Mouse (Mus musculus) intestine, postnatal 0 days (tissue): ENCODE data around the gene Vmn1r59. TPM values are rescaled to one million over a fixed set of nuclear protein-coding genes. Genes with fewer than 3 reads are reported as not detected.
"Not testable (repeated sequence)": the region's sequence is repeated elsewhere in the genome, so short reads cannot be mapped to it uniquely, and the experiment has no call there.

Experiments
- ATAC-seq: fragments of 200-750 bp; cut with Nextera tagmentation; 2 replicates; pipeline ENCODE4 v1.8.0; 2017; ENCODE audit warnings: mild to moderate bottlenecking, moderate TSS enrichment, moderate library complexity
- H3K27ac ChIP-seq: fragments of 300-500 bp; sonication (generic); 2 replicates; pipeline ENCODE4 v1.5.1; 2014; ENCODE audit warnings: mild to moderate bottlenecking, low read depth, low read length, moderate library complexity
- H3K27me3 ChIP-seq: fragments of 300-500 bp; sonication (generic); replicated peaks from 2 replicates; pipeline ENCODE4 v1.6.1; 2014; ENCODE audit warnings: low read length, mixed read lengths; ENCODE audit not compliant: control insufficient read depth, insufficient read depth
- H3K36me3 ChIP-seq: fragments of 300-500 bp; sonication (generic); 2 replicates; pipeline ENCODE4 v1.6.1; 2014; ENCODE audit warnings: mild to moderate bottlenecking, moderate library complexity; ENCODE audit not compliant: control insufficient read depth, insufficient read depth
- H3K4me1 ChIP-seq: fragments of 300-500 bp; sonication (generic); replicated peaks from 2 replicates; pipeline ENCODE4 v1.6.1; 2014; ENCODE audit warnings: antibody characterized with exemption, low read length, mixed read lengths; ENCODE audit not compliant: control insufficient read depth, insufficient read depth
- H3K4me2 ChIP-seq: fragments of 300-500 bp; sonication (generic); replicated peaks from 2 replicates; pipeline ENCODE4 v1.6.1; 2014; ENCODE audit warnings: low read depth, mild to moderate bottlenecking, moderate library complexity
- H3K4me3 ChIP-seq: fragments of 300-500 bp; sonication (generic); 2 replicates; pipeline ENCODE4 v1.5.1; 2014; ENCODE audit warnings: low read depth, low read length
- H3K9ac ChIP-seq: fragments of 300-500 bp; sonication (generic); 2 replicates; pipeline ENCODE4 v1.6.1; 2014; ENCODE audit warnings: mild to moderate bottlenecking, low read depth, low read length
- H3K9me3 ChIP-seq: fragments of 300-500 bp; sonication (generic); 2 replicates; pipeline ENCODE4 v1.6.1; 2016; ENCODE audit warnings: mixed run types; ENCODE audit not compliant: control insufficient read depth
- CTCF ChIP-seq: sonication (generic); IDR thresholded peaks from 2 replicates; pipeline ENCODE4 v1.5.1; 2016; ENCODE audit warnings: low read depth, mild to moderate bottlenecking, control low read depth, antibody characterized with exemption, moderate library complexity
- WGBS: fragments of 180-500 bp; shearing (Covaris S2); extraction: QIAGEN DNeasy Blood & Tissue Kit; methylation state at CpG from one replicate; pipeline ENCODE4 v1.1.7; 2014; 5-methylcytosine and 5-hydroxymethylcytosine counted together
- polyA plus RNA-seq: library from polyadenylated mRNA; unstranded; fragments of >200 nt; fragmentation: Nextera tagmentation; extraction: Ambion mirVana; gene quantifications from 2 replicates; pipeline ENCODE4 v1.2.1, GENCODE M21; 2015

Gene Vmn1r59
- polyA plus RNA-seq = not detected in 2 replicates

- Histone ChIP-seq H3K4me1 (no peaks in the 10 kb centered on the region), H3K9ac (no peak within 1 kb of the TSS), H3K36me3 (no peaks in the 10 kb centered on the region), H3K4me3 (no peak within 1 kb of the TSS), H3K9me3 (peaks cover 7% of the 10 kb centered on the region; the same call in 1 of the 2 replicates), H3K4me2 (no peak within 1 kb of the TSS), H3K27me3 (no peaks in the 10 kb centered on the region), H3K27ac (no peak within 1 kb of the TSS)
- ATAC-seq = no peak
- TF ChIP-seq CTCF = no peak
These were observed at the start of gene Vmn1r59 for GRCm38 (mm10) chr7:5456674-5457073. Vmn1r59 (minus strand) TSS chr7:5456774.

- H3K9me3 ChIP-seq, ATAC-seq, H3K4me2 ChIP-seq, H3K4me3 ChIP-seq, H3K36me3 ChIP-seq, H3K27me3 ChIP-seq, H3K27ac ChIP-seq, H3K9ac ChIP-seq, H3K4me1 ChIP-seq: not testable (repeated sequence)
These were observed 37.3 kb upstream of the Vmn1r59 start, which contains the start of gene Vmn2r28 for GRCm38 (mm10) chr7:5493856-5494255. Vmn2r28 (minus strand) TSS chr7:5493956.

- H3K27me3 ChIP-seq, H3K9ac ChIP-seq, H3K4me2 ChIP-seq, H3K4me1 ChIP-seq, ATAC-seq, H3K27ac ChIP-seq, H3K9me3 ChIP-seq, H3K4me3 ChIP-seq, H3K36me3 ChIP-seq: not testable (repeated sequence)
- 65% methylated on average over 3 of the region's 3 CpGs for WGBS
These were observed 2.6 kb downstream of the Vmn1r59 start for GRCm38 (mm10) chr7:5454011-5454410.

- H3K9ac ChIP-seq = no peak overlapping the region
- no peaks in the 10 kb centered on the region for H3K36me3 ChIP-seq
- no peak overlapping the region for H3K27ac ChIP-seq
- no peak overlapping the region for H3K4me3 ChIP-seq
- TF ChIP-seq CTCF = no peak
- 0 out of 2 replicates have a peak, but pooled peaks cover 3% of the 10 kb centered on the region for H3K9me3 ChIP-seq
- H3K4me2 ChIP-seq = no peak overlapping the region
- ATAC-seq = no peak
- H3K4me1 ChIP-seq = no peaks in the 10 kb centered on the region
- no peaks in the 10 kb centered on the region for H3K27me3 ChIP-seq
These were observed 7.9 kb downstream of the Vmn1r59 start for GRCm38 (mm10) chr7:5448627-5449026.

- H3K27ac ChIP-seq, ATAC-seq, H3K4me1 ChIP-seq, H3K4me2 ChIP-seq, H3K4me3 ChIP-seq, H3K36me3 ChIP-seq, H3K9ac ChIP-seq, H3K9me3 ChIP-seq, H3K27me3 ChIP-seq: not testable (repeated sequence)
These were observed 43.3 kb downstream of the Vmn1r59 start, which contains the start of gene Vmn1r58 for GRCm38 (mm10) chr7:5413296-5413695. Vmn1r58 (minus strand) TSS chr7:5413396.

GRCm38 (mm10) chr7:5406201-5406600, 50.4 kb downstream of the Vmn1r59 start:
- TF ChIP-seq CTCF = no peak
- Histone ChIP-seq H3K4me3 (no peak overlapping the region), H3K4me2 (no peak overlapping the region), H3K27me3 (no peaks in the 10 kb centered on the region), H3K9ac (no peak overlapping the region), H3K27ac (no peak overlapping the region), H3K4me1 (no peaks in the 10 kb centered on the region), H3K9me3 (0 out of 2 replicates have a peak, but pooled peaks cover 5% of the 10 kb centered on the region), H3K36me3 (no peaks in the 10 kb centered on the region)
- WGBS = 24% methylated on average over 2 of the region's 2 CpGs
- ATAC-seq = no peak

Other genes with a start within 250 kb of the Vmn1r59 start
- not detected in 2 replicates for gene Vmn1r57, start 238.3 kb downstream of the Vmn1r59 start, polyA plus RNA-seq
- gene Gm5065, start 106.2 kb downstream of the Vmn1r59 start, polyA plus RNA-seq = not detected in 2 replicates
- gene Nlrp2, start 105.7 kb downstream of the Vmn1r59 start, polyA plus RNA-seq = not detected in 2 replicates
- not detected in 2 replicates for gene Vmn1r58, start 43.4 kb downstream of the Vmn1r59 start, polyA plus RNA-seq
- gene Vmn2r28, start 37.2 kb upstream of the Vmn1r59 start, polyA plus RNA-seq = not detected in 2 replicates
- gene Vmn1r60, start 90.5 kb upstream of the Vmn1r59 start, polyA plus RNA-seq = not detected in 2 replicates
- not detected in 2 replicates for gene Vmn1r61, start 156.5 kb upstream of the Vmn1r59 start, polyA plus RNA-seq
- not detected in 2 replicates for gene Vmn1r62, start 216.9 kb upstream of the Vmn1r59 start, polyA plus RNA-seq